Mouse (Mus musculus): ENCODE measurements around the gene Atg4c. TPM values are rescaled to one million over a fixed set of nuclear protein-coding genes. Genes with fewer than 3 reads are reported as not detected.
A peak's percentile ranks its signal among the peaks of the same experiment; 100 is the strongest.

Atg4c gene
- polyA plus RNA-seq (2015; fragmentation: Nextera tagmentation; extraction: Ambion mirVana): 16.1 and 18.5 TPM in 2 replicates

DNA sequence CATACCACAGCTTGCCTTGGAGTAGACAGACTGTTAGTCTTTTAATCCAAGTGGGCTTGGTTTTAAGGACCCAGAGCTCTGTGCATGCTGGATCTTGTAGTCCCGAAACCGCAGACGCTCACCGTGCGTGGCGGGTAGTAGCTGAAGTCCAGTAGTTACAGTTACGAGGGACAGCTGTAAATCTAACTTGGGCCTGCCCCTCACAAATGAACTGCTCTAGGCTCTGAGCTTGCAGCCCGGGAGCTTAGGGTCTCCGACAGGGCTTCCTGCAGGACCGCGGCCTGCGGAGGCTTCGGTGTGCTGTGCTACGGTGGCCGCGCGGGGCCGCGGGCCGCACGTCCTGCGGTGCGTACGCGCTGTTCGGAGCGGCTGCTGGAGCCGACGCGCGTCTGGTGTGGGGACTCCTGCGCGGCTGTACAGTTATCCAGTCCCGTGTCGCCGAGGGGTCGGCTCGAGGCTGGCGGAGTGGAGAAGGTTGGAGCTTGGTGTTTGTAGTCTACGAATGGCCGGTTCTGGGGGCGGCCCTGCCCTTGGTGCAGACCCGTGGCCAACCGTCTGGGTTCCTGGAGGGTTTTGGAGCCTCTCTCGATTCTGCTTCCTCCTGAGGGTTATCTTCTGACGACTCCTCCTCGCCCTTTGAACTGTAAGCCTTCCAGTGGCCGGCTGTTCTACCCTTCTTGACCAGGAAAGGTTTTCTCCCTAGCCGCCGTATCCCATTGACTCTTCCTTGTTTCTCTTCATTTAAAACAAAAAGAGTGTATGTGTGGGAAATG, at the start of gene Atg4c:
Gene Atg4c (plus strand): TSS at position 125 of the 773 bp plus-strand sequence.
- WGBS: under 1% methylated on average over 50 of the region's 50 CpGs
- Histone ChIP-seq H3K9me3 (no peaks in the 10 kb centered on the region), H3K36me3 (no peaks in the 10 kb centered on the region), H3K27ac (peak within 1 kb of the TSS; percentile 96), H3K4me2 (replicated peaks) (peak within 1 kb of the TSS; percentile 65), H3K27me3 (no peaks in the 10 kb centered on the region), H3K9ac (peak within 1 kb of the TSS; percentile 88), H3K4me3 (peak within 1 kb of the TSS; percentile 71), H3K4me1 (peaks cover 9% of the 10 kb centered on the region; the same call in 1 of the 2 replicates)
- peak; percentile 96 for ATAC-seq (ENCODE audit: low FRiP score, low read depth)

DNA sequence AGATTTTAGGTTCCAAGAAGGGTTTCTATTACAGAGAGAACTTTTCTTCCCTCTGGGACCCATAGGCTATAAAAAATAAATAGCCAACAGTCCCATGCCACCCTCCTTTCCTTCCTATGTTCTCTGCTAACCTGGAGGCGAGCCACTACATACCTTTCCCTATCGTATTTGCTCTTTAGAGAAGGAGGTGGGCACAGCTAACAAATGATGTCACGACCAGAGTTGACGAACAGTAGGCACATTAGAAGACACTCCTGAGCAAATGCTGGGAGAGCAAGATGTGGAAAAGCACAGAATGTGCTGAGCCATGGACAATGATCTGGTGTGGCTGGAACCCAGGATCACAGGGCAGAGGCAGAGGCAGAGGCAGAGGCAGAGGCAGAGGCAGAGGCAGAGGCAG, 42.3 kb upstream of the Atg4c start:
- Histone ChIP-seq H3K9ac (no peak overlapping the region), H3K4me3 (no peak overlapping the region), H3K4me1 (peaks cover 11% of the 10 kb centered on the region), H3K9me3 (no peaks in the 10 kb centered on the region), H3K27me3 (no peaks in the 10 kb centered on the region), H3K27ac (peak overlapping the region; percentile 44; the same call in 1 of the 2 replicates), H3K36me3 (no peaks in the 10 kb centered on the region), H3K4me2 (replicated peaks) (no peak overlapping the region)
- no peak for ATAC-seq (ENCODE audit: low FRiP score, low read depth)
- 66% methylated on average over 4 of the region's 4 CpGs for WGBS

DNA sequence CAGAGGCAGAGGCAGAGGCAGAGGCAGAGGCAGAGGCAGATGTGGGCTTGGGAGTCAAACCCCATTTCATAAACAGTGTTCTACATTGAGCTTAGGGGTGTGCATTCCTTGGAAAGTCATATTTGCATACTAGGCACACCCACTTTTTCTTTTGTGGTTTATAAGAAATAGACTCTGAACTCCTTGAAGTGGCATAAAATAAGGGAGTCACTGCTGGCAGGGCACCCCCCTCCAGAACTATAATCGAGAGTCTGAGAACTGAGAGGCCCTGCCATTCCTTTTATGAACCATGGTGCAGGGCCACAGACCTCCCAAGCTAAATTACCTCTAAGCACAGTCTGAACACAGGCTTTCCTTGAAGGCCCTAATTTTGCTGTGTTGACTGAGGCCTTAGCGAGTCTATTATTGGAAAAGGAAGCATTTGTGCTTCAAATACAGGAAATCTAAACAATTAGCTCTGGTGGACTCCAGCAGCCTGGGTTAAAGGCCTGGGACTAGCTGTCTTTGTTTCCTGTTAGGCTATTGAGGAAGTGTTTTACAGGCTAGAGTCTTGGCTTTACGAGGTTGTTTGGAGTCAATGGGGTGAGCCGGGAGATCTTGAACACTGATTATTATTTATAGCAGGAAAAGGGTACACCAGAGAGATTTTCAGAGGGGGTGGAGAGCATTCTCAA, 41.7 kb upstream of the Atg4c start:
- H3K4me2 ChIP-seq (replicated peaks): no peak overlapping the region
- H3K27ac ChIP-seq: peak overlapping the region; percentile 44; the same call in 1 of the 2 replicates
- no peak overlapping the region for H3K4me3 ChIP-seq
- H3K9ac ChIP-seq: no peak overlapping the region
- WGBS: 10% methylated on average over 4 of the region's 4 CpGs
- H3K4me1 ChIP-seq: peaks cover 11% of the 10 kb centered on the region
- no peaks in the 10 kb centered on the region for H3K27me3 ChIP-seq
- ATAC-seq (ENCODE audit: low FRiP score, low read depth): 0 out of 2 replicates have a peak, but pooled peaks have one; percentile 44
- H3K36me3 ChIP-seq: no peaks in the 10 kb centered on the region
- no peaks in the 10 kb centered on the region for H3K9me3 ChIP-seq

DNA sequence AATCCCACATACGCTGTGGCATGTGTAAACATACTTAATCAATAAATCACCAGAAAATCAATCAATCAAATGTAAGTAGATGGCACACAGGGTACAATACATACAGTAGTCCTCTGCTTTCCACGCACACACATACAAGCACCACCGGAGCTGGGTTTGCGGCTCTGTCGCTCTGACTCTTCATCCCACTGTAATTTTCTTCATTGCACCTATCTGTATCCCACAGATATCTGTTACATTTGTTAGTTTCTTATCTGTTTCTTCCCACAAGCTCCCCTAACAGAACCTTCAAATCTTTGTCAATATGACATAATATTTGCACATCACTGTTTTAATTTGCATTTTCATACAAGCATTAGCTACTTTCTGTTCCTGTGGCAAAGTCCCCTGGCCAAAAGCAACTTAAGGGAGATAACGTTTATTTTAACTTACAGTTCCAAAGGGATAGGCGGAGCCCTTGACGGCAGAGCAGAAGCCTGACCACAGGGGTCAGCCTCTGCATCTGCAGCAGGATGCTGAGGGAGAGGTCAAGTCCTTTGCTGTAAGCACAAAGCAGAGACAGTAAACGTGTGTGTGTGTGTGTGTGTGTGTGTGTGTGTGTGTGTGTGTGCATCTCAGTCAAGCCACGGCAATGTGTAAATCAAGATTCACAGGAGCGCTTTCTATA, 37.0 kb upstream of the Atg4c start:
- Histone ChIP-seq H3K9me3 (no peaks in the 10 kb centered on the region), H3K4me1 (peaks cover 22% of the 10 kb centered on the region), H3K4me2 (replicated peaks) (no peak overlapping the region), H3K27ac (no peak overlapping the region), H3K4me3 (no peak overlapping the region), H3K9ac (no peak overlapping the region), H3K36me3 (no peaks in the 10 kb centered on the region), H3K27me3 (no peaks in the 10 kb centered on the region)
- 68% methylated on average over 11 of the region's 11 CpGs for WGBS
- no peak for ATAC-seq (ENCODE audit: low FRiP score, low read depth)

GRCm38 (mm10) chr4:99158495-99158894, 35.2 kb upstream of the Atg4c start:
- 90% methylated on average over 5 of the region's 5 CpGs for WGBS
- H3K9me3 ChIP-seq: no peaks in the 10 kb centered on the region
- no peak overlapping the region for H3K9ac ChIP-seq
- H3K4me2 ChIP-seq (replicated peaks): no peak overlapping the region
- no peaks in the 10 kb centered on the region for H3K36me3 ChIP-seq
- H3K27ac ChIP-seq: no peak overlapping the region
- H3K4me3 ChIP-seq: no peak overlapping the region
- no peaks in the 10 kb centered on the region for H3K27me3 ChIP-seq
- peaks cover 24% of the 10 kb centered on the region for H3K4me1 ChIP-seq
- ATAC-seq (ENCODE audit: low FRiP score, low read depth): no peak

- Histone ChIP-seq H3K4me2 (replicated peaks) (no peak overlapping the region), H3K4me3 (no peak overlapping the region), H3K36me3 (no peaks in the 10 kb centered on the region), H3K9ac (no peak overlapping the region), H3K4me1 (peaks cover 24% of the 10 kb centered on the region), H3K27ac (no peak overlapping the region), H3K9me3 (no peaks in the 10 kb centered on the region), H3K27me3 (no peaks in the 10 kb centered on the region)
- WGBS: 24% methylated on average over 3 of the region's 3 CpGs
- ATAC-seq (ENCODE audit: low FRiP score, low read depth): no peak
These were observed 33.3 kb upstream of the Atg4c start for GRCm38 (mm10) chr4:99160414-99160813.

- 45% methylated on average over 5 of the region's 5 CpGs for WGBS
- H3K36me3 ChIP-seq: no peaks in the 10 kb centered on the region
- H3K27me3 ChIP-seq: no peaks in the 10 kb centered on the region
- no peak overlapping the region for H3K4me2 ChIP-seq (replicated peaks)
- no peak overlapping the region for H3K9ac ChIP-seq
- H3K9me3 ChIP-seq: no peaks in the 10 kb centered on the region
- H3K27ac ChIP-seq: no peak overlapping the region
- ATAC-seq (ENCODE audit: low FRiP score, low read depth): no peak
- peaks cover 24% of the 10 kb centered on the region for H3K4me1 ChIP-seq
- H3K4me3 ChIP-seq: no peak overlapping the region
These were observed 32.8 kb upstream of the Atg4c start for GRCm38 (mm10) chr4:99160899-99161298.

GRCm38 (mm10) chr4:99161457-99161971, 32.2 kb upstream of the Atg4c start:
- Histone ChIP-seq H3K27ac (peak overlapping the region; percentile 11; the same call in 1 of the 2 replicates), H3K4me1 (peaks cover 24% of the 10 kb centered on the region), H3K27me3 (no peaks in the 10 kb centered on the region), H3K36me3 (no peaks in the 10 kb centered on the region), H3K4me3 (no peak overlapping the region), H3K9ac (no peak overlapping the region), H3K4me2 (replicated peaks) (peak overlapping the region; percentile 29), H3K9me3 (no peaks in the 10 kb centered on the region)
- WGBS: 13% methylated on average over 6 of the region's 6 CpGs
- peak; percentile 40; the same call in 1 of the 2 replicates for ATAC-seq (ENCODE audit: low FRiP score, low read depth)

DNA sequence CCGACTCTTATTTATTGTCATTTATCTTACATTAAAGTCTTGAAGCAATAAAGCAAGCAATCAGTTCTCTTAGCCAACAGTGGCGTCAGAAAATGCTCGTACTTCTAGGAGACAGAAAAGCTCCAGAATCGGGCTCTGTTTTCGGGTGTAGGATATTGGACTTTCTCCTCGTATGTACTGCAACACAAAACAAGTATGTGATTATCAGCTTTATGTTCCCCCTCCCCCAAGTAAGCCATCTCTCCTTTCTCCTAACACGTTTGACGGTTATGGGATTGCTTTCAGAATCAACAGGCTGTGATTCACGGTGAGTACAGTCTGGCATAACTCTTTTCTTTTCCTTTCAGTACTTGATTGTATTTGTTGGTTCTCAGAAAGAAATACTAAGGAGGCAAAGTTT, 30.7 kb upstream of the Atg4c start:
- H3K9me3 ChIP-seq: no peaks in the 10 kb centered on the region
- peaks cover 28% of the 10 kb centered on the region for H3K4me1 ChIP-seq
- no peaks in the 10 kb centered on the region for H3K27me3 ChIP-seq
- H3K4me2 ChIP-seq (replicated peaks): no peak overlapping the region
- no peak overlapping the region for H3K9ac ChIP-seq
- no peak overlapping the region for H3K4me3 ChIP-seq
- no peak overlapping the region for H3K27ac ChIP-seq
- H3K36me3 ChIP-seq: no peaks in the 10 kb centered on the region
- ATAC-seq (ENCODE audit: low FRiP score, low read depth): no peak
- 35% methylated on average over 9 of the region's 9 CpGs for WGBS

DNA sequence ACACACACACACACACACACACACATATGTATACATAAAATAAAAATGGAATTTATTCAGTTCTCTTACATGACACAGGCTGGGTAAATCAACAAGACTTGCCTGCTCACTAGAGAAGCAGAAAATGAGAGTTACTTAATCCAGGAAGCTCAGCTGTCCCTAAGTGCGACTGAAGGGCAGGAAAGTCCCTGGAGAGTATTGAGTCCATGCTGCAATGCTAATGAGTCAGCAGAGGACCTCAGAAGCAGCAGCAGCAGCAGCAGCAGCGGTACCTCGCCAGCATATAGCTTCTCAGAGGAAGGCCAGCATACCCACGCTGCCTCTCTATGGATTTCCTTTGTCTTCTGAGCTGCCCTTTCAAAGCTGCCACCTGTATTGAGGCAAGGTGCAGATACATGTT, 30.2 kb upstream of the Atg4c start:
- WGBS: 21% methylated on average over 4 of the region's 4 CpGs

DNA sequence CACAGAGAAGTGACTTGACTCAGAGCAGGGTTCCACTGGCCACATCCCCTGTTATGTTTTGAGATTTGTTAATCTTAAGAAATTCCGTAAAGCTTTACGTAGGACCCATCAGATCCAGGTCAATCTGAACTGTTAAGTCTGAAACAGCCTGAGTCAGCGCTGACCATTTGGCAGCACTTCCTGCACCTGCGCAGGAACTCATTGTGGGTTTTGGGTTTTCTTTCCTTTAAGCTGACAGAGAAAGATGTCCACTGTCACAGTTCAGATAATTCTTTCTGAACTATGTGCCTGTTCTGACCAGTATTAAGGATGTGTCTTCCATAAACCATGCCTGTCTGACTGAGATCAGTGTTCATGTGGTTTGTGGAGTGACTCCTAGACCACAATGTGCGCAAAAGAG, 24.9 kb upstream of the Atg4c start:
- H3K27me3 ChIP-seq: no peaks in the 10 kb centered on the region
- 0 out of 2 replicates have a peak, but pooled peaks cover 4% of the 10 kb centered on the region for H3K4me1 ChIP-seq
- no peaks in the 10 kb centered on the region for H3K36me3 ChIP-seq
- H3K9ac ChIP-seq: no peak overlapping the region
- no peak overlapping the region for H3K27ac ChIP-seq
- WGBS: 92% methylated on average over 5 of the region's 5 CpGs
- H3K9me3 ChIP-seq: no peaks in the 10 kb centered on the region
- no peak overlapping the region for H3K4me3 ChIP-seq
- no peak overlapping the region for H3K4me2 ChIP-seq (replicated peaks)
- ATAC-seq (ENCODE audit: low FRiP score, low read depth): no peak

More for the DNA sequence above, 30.2 kb upstream of the Atg4c start:
- ATAC-seq (ENCODE audit: low FRiP score, low read depth): no peak
- Histone ChIP-seq H3K9ac (no peak overlapping the region), H3K4me3 (no peak overlapping the region), H3K27me3 (no peaks in the 10 kb centered on the region), H3K36me3 (no peaks in the 10 kb centered on the region), H3K9me3 (no peaks in the 10 kb centered on the region), H3K4me2 (replicated peaks) (no peak overlapping the region), H3K4me1 (peaks cover 28% of the 10 kb centered on the region), H3K27ac (no peak overlapping the region)

- H3K4me1 ChIP-seq: no peaks in the 10 kb centered on the region
- WGBS: 85% methylated on average over 7 of the region's 7 CpGs
- H3K9me3 ChIP-seq: no peaks in the 10 kb centered on the region
- no peaks in the 10 kb centered on the region for H3K27me3 ChIP-seq
- H3K4me2 ChIP-seq (replicated peaks): no peak overlapping the region
- H3K27ac ChIP-seq: no peak overlapping the region
- H3K9ac ChIP-seq: no peak overlapping the region
- ATAC-seq (ENCODE audit: low FRiP score, low read depth): no peak
- H3K36me3 ChIP-seq: no peaks in the 10 kb centered on the region
- H3K4me3 ChIP-seq: no peak overlapping the region
These were observed 19.5 kb upstream of the Atg4c start for GRCm38 (mm10) chr4:99174265-99174664.
